Mouse (Mus musculus): ENCODE results near the gene Slc35e3. TPM values are rescaled to one million over a fixed set of nuclear protein-coding genes. Genes with fewer than 3 reads are reported as not detected.

Slc35e3 gene
- polyA plus RNA-seq, 1 experiment from 2014 or later = 22.1 TPM

DNA sequence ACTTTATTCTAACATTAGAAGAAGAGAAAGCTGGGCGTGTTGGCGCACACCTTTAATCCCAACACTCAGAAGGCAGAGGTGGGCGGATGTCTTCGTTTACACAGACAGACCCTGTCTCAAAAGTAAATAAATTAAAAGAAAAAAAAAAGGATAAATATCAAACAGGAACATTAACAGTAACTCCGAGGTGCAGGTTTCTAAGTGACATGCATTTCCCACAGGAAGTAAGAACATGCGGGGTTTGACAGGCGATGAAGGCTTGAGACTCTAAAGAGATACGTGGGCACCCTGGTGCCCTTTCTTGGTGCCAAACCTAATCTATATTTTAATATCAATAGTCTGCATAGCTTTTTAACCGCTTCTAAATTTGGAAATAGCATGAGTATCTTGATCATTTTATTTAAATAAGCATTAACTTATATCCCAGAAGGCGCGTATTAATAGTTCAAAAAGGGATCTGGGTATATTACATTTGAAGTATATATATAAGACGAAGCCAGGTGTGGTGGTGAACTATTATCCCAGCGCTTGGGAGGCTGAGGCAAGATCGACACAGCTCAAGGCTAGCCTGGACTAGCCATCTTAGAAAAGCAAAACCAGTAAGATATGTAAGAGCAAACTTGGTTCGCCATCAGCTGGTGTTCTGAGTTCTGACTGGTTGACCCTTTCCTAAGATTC lies 60.9 kb downstream of the Slc35e3 start:
- no peaks in the 10 kb centered on the region for H3K27me3 ChIP-seq (ENCODE audit: low read depth, poor library complexity, severe bottlenecking)
- DNase-seq (ENCODE audit: low spot score) = no peak
- H3K4me1 ChIP-seq = peaks cover 5% of the 10 kb centered on the region; the same call in 1 of the 2 replicates
- H3K36me3 ChIP-seq = peaks cover 69% of the 10 kb centered on the region
- no peak overlapping the region for H3K27ac ChIP-seq
- no peak overlapping the region for H3K4me3 ChIP-seq
- 93% methylated on average over 15 of the region's 15 CpGs for WGBS
- no peaks in the 10 kb centered on the region for H3K9me3 ChIP-seq (replicated peaks)

DNA sequence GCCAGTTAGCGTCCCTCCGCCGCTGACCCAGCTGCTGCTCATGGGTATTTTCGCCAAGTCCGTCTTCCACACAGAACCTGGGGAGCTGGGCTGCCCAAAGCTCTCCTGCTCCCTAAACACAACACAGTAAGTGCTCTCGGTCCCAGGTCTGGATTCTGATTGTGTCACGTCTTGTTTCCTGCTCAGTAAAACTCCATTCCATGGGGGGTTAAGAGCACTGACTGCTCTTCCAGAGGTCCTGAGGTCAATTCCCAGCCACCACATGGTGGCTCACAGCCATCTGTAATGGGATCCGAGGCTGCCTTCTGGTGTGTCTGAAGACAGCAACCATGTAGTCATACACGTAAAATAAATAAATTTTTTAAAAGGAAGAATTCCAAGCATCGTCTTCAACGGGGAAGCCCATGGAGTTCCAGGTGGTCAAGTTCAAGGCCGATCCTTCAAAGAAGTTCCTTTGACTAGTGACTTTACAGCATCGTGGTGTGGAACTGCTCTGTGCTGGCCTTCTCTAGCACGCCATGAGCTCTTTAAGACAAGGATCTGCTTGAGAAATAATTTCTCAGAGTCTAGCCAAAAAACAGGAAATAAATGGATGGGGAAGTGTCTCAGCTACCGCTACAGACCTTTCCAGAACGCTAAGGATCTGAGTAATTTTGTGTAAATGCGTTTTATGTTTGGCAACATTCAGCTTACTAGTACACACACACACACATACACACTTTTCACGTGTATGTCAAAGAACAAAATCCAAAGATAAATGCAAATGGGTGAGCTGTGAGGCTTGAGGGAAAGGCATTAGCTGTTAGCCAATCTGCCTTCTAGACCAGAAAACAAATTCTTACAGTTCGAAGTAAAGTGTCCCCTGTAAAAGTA lies 61.6 kb downstream of the Slc35e3 start:
- H3K27me3 ChIP-seq (ENCODE audit: low read depth, poor library complexity, severe bottlenecking) = no peaks in the 10 kb centered on the region
- WGBS = 91% methylated on average over 19 of the region's 19 CpGs
- peaks cover 65% of the 10 kb centered on the region for H3K36me3 ChIP-seq
- H3K27ac ChIP-seq = no peak overlapping the region
- H3K4me1 ChIP-seq = peaks cover 5% of the 10 kb centered on the region; the same call in 1 of the 2 replicates
- no peaks in the 10 kb centered on the region for H3K9me3 ChIP-seq (replicated peaks)
- no peak overlapping the region for H3K4me3 ChIP-seq
- no peak for DNase-seq (ENCODE audit: low spot score)

- Histone ChIP-seq H3K27me3 (ENCODE audit: low read depth, poor library complexity, severe bottlenecking) (no peaks in the 10 kb centered on the region), H3K27ac (no peak overlapping the region), H3K4me1 (peaks cover 5% of the 10 kb centered on the region; the same call in 1 of the 2 replicates), H3K36me3 (peaks cover 57% of the 10 kb centered on the region), H3K4me3 (no peak overlapping the region), H3K9me3 (replicated peaks) (no peaks in the 10 kb centered on the region)
- 92% methylated on average over 9 of the region's 9 CpGs for WGBS
- DNase-seq (ENCODE audit: low spot score) = no peak
These were observed 62.5 kb downstream of the Slc35e3 start for GRCm38 (mm10) chr10:117683734-117684037.

Other genes with a start within 250 kb of the Slc35e3 start
- gene Cpm, start 116.9 kb downstream of the Slc35e3 start, polyA plus RNA-seq (2016; fragmentation: Nextera tagmentation; extraction: Ambion mirVana) = 22.5 and 31.5 TPM in 2 replicates
- gene Mdm2, start 35.6 kb downstream of the Slc35e3 start, polyA plus RNA-seq (2016; fragmentation: Nextera tagmentation; extraction: Ambion mirVana) = 56.3 and 62.4 TPM in 2 replicates
- 109 and 111 TPM in 2 replicates for gene Nup107, start 46.3 kb upstream of the Slc35e3 start, polyA plus RNA-seq (2016; fragmentation: Nextera tagmentation; extraction: Ambion mirVana)
- gene Rap1b, start 99.7 kb upstream of the Slc35e3 start, polyA plus RNA-seq (2016; fragmentation: Nextera tagmentation; extraction: Ambion mirVana) = 138 and 146 TPM in 2 replicates

Measured in limb, embryonic 10.5 days (tissue).